Mouse (Mus musculus) bone marrow, adult 2 months (tissue): Measurements from ENCODE around the gene Upk3bl.

ENCODE experiments used
- CTCF ChIP-seq: fragments of 200-500 bp; IDR thresholded peaks from 2 replicates; pipeline ENCODE4 v1.5.1; 2011; ENCODE audit warnings: low read length, control low read depth; ENCODE audit not compliant: control insufficient read depth, insufficient read depth
- POLR2A ChIP-seq: fragments of 200-500 bp; IDR thresholded peaks from 2 replicates; pipeline ENCODE4 v1.6.1; 2011; ENCODE audit warnings: low read depth, mild to moderate bottlenecking, control low read depth, low read length, borderline replicate concordance; ENCODE audit not compliant: control insufficient read depth

- TF ChIP-seq POLR2A, result no peak
- no peak for TF ChIP-seq CTCF
These were observed 40.8 kb downstream of the Upk3bl start for GRCm38 (mm10) chr5:136095089-136095488.
